Comparison of ENCODE assay signal across 17 mouse cellular contexts in genomic region chr4:122871989-122872388, GRCm38 (mm10). TPM values are rescaled to one million over a fixed set of nuclear protein-coding genes. Genes with fewer than 3 reads are reported as not detected.
DNase-seq lines count a peak whose midpoint lies in the region; ATAC-seq and TF ChIP-seq lines count a peak whose summit lies in the region.
"Had no signal": no experiment of that assay in that cellular context is flagged by ENCODE, and none has a peak within 500 bp of the region (broad histone marks: within the 10 kb centered on the region; RNA-seq: fewer than 3 reads in every experiment).

No protein-coding gene starts in this region.

- no peaks in the 10 kb centered on the region for H3K9me3 ChIP-seq in liver, embryonic 12.5 days (replicated peaks)
- no peaks in the 10 kb centered on the region for H3K9me3 ChIP-seq in midbrain, embryonic 14.5 days (ENCODE audit: control insufficient read depth, low read length)
- H3K9me3 ChIP-seq in forebrain, embryonic 11.5 days (ENCODE audit: control insufficient read depth, low read length): no peaks in the 10 kb centered on the region
- H3K9me3 ChIP-seq: embryonic facial prominence, embryonic 12.5 days; forebrain, embryonic 12.5 days had no signal

- 70% methylated on average over 2 of the region's 2 CpGs for WGBS in liver, adult 2 months
- 19% methylated on average over 2 of the region's 2 CpGs for WGBS in liver, embryonic 12.5 days (ENCODE audit: insufficient replicate concordance)
- WGBS in midbrain, embryonic 14.5 days: 95% methylated on average over 2 of the region's 2 CpGs
- 86% methylated on average over 2 of the region's 2 CpGs for WGBS in forebrain, embryonic 11.5 days

- H3K79me2 ChIP-seq in liver, adult 2 months (ENCODE audit: control insufficient read depth, insufficient read depth, low read length): peaks cover 6% of the 10 kb centered on the region; the same call in 1 of the 2 replicates

- H3K9ac ChIP-seq in liver, adult 2 months (ENCODE audit: low read depth, low read length): no peak overlapping the region
- H3K9ac ChIP-seq in liver, embryonic 12.5 days: no peak overlapping the region
- no peak overlapping the region for H3K9ac ChIP-seq in midbrain, embryonic 14.5 days (replicated peaks; ENCODE audit: low read length)
- H3K9ac ChIP-seq in forebrain, embryonic 11.5 days (ENCODE audit: low read length): no peak overlapping the region
- H3K9ac ChIP-seq: embryonic facial prominence, embryonic 12.5 days; forebrain, embryonic 12.5 days had no signal

- DNase-seq in liver, adult 2 months (ENCODE audit: extremely low read depth, low read depth, low spot score): peak; percentile 26
- peak; percentile 80 for DNase-seq in CD4-positive helper T cell, adult 2 months (ENCODE audit: low read depth, low spot score)
- DNase-seq in midbrain, embryonic 14.5 days: no peak
- no peak for DNase-seq in frontal cortex, postnatal 36 days (ENCODE audit: low spot score in 2 of 2)
- no peak for DNase-seq in forebrain, embryonic 11.5 days (ENCODE audit: low spot score)
- DNase-seq: adrenal gland, postnatal 36 days; cerebellum, postnatal 14 days; gastrocnemius, postnatal 25 days; heart, postnatal 14 days; kidney, postnatal 36 days; lung, adult 2 months had no signal

- TF ChIP-seq POLR2A in liver, adult 2 months (IDR thresholded peaks at IDR 0.05; ENCODE audit: extremely low read depth, insufficient read depth, low read length): no peak

- no peak for TF ChIP-seq CTCF in liver, adult 2 months (IDR thresholded peaks at IDR 0.05; ENCODE audit: low read depth, low read length)

- 0 out of 2 replicates have a peak, but pooled peaks cover 3% of the 10 kb centered on the region for H3K4me1 ChIP-seq in liver, adult 2 months (ENCODE audit: control insufficient read depth, insufficient read depth, low read length)
- peaks cover 56% of the 10 kb centered on the region for H3K4me1 ChIP-seq in liver, embryonic 12.5 days
- no peaks in the 10 kb centered on the region for H3K4me1 ChIP-seq in midbrain, embryonic 14.5 days (ENCODE audit: control insufficient read depth, insufficient read depth, low read length)
- H3K4me1 ChIP-seq in forebrain, embryonic 11.5 days (replicated peaks; ENCODE audit: control insufficient read depth, insufficient read depth, low read length): no peaks in the 10 kb centered on the region
- H3K4me1 ChIP-seq: embryonic facial prominence, embryonic 12.5 days; forebrain, embryonic 12.5 days had no signal

- H3K27me3 ChIP-seq in liver, adult 2 months (ENCODE audit: control insufficient read depth, insufficient read depth, low read length): no peaks in the 10 kb centered on the region
- no peaks in the 10 kb centered on the region for H3K27me3 ChIP-seq in liver, embryonic 12.5 days (replicated peaks)
- H3K27me3 ChIP-seq in midbrain, embryonic 14.5 days (ENCODE audit: control insufficient read depth, insufficient read depth, low read length): no peaks in the 10 kb centered on the region
- no peaks in the 10 kb centered on the region for H3K27me3 ChIP-seq in forebrain, embryonic 11.5 days (ENCODE audit: control insufficient read depth, insufficient read depth, low read length)
- H3K27me3 ChIP-seq: embryonic facial prominence, embryonic 12.5 days; forebrain, embryonic 12.5 days had no signal

- no peak for ATAC-seq in liver, embryonic 12.5 days
- peak; percentile 94 for ATAC-seq in granulocyte monocyte progenitor cell, adult 5-6 weeks (replicated peaks; ENCODE audit: poor library complexity, severe bottlenecking)
- 0 out of 2 replicates have a peak, but pooled peaks have one; percentile 19 for ATAC-seq in megakaryocyte-erythroid progenitor cell, adult 5-6 weeks (replicated peaks; ENCODE audit: low FRiP score, low TSS enrichment, poor library complexity, severe bottlenecking)
- ATAC-seq in midbrain, embryonic 14.5 days (ENCODE audit: low FRiP score, low TSS enrichment): no peak
- no peak for ATAC-seq in forebrain, embryonic 11.5 days (replicated peaks; ENCODE audit: low FRiP score)
- ATAC-seq: intestine, postnatal 0 days had no signal

- H3K27ac ChIP-seq in liver, adult 2 months (replicated peaks; ENCODE audit: insufficient read depth, low read depth, low read length): no peak overlapping the region
- no peak overlapping the region for H3K27ac ChIP-seq in liver, embryonic 12.5 days
- H3K27ac ChIP-seq in midbrain, embryonic 14.5 days (replicated peaks; ENCODE audit: low read depth, low read length): no peak overlapping the region
- no peak overlapping the region for H3K27ac ChIP-seq in forebrain, embryonic 11.5 days (ENCODE audit: low read depth, low read length)
- H3K27ac ChIP-seq: embryonic facial prominence, embryonic 12.5 days; forebrain, embryonic 12.5 days had no signal

- H3K4me3 ChIP-seq in liver, adult 2 months (ENCODE audit: insufficient read depth, low read depth, low read length): no peak overlapping the region
- H3K4me3 ChIP-seq in liver, embryonic 12.5 days: no peak overlapping the region
- H3K4me3 ChIP-seq in midbrain, embryonic 14.5 days (replicated peaks; ENCODE audit: low read depth, low read length): no peak overlapping the region
- no peak overlapping the region for H3K4me3 ChIP-seq in forebrain, embryonic 11.5 days (ENCODE audit: low read depth, low read length)
- H3K4me3 ChIP-seq: embryonic facial prominence, embryonic 12.5 days; forebrain, embryonic 12.5 days had no signal

- no peak overlapping the region for H3K4me2 ChIP-seq in liver, embryonic 12.5 days
- H3K4me2 ChIP-seq in midbrain, embryonic 14.5 days (ENCODE audit: low read length): no peak overlapping the region
- no peak overlapping the region for H3K4me2 ChIP-seq in forebrain, embryonic 11.5 days (ENCODE audit: low read depth, low read length, severe bottlenecking)
- H3K4me2 ChIP-seq: embryonic facial prominence, embryonic 12.5 days; forebrain, embryonic 12.5 days had no signal

- peaks cover 40% of the 10 kb centered on the region for H3K36me3 ChIP-seq in liver, adult 2 months (ENCODE audit: control insufficient read depth, insufficient read depth, low read length)
- peaks cover 49% of the 10 kb centered on the region for H3K36me3 ChIP-seq in liver, embryonic 12.5 days
- H3K36me3 ChIP-seq in midbrain, embryonic 14.5 days (ENCODE audit: control insufficient read depth, insufficient read depth, low read length): peaks cover 51% of the 10 kb centered on the region
- no peaks in the 10 kb centered on the region for H3K36me3 ChIP-seq in forebrain, embryonic 11.5 days (ENCODE audit: control insufficient read depth, insufficient read depth, low read length)

RNA-seq across cellular contexts. Expression of gene Cap1, which starts 13.9 kb away (rescaled TPM):
- total RNA-seq in liver, adult 2 months (2014; rRNA removed): 52.6 and 55.7 TPM in 2 replicates
- polyA plus RNA-seq in liver, adult 2 months (2012; rRNA removed): 33.7 and 38.2 TPM in 2 replicates
- 30.3 and 31.6 TPM in 2 replicates for polyA plus RNA-seq in liver, embryonic 12.5 days (2016; fragmentation: Nextera tagmentation; extraction: Ambion mirVana)
- 122 and 132 TPM in 2 replicates for total RNA-seq in granulocyte monocyte progenitor cell, adult 5-6 weeks (2014; fragmentation: Nextera tagmentation)
- 132 and 157 TPM in 2 replicates for total RNA-seq in granulocyte monocyte progenitor cell, adult 5-6 weeks (2017)
- 50.7 and 56.5 TPM in 2 replicates for total RNA-seq in megakaryocyte-erythroid progenitor cell, adult 5-6 weeks (2014; fragmentation: Nextera tagmentation)
- total RNA-seq in megakaryocyte-erythroid progenitor cell, adult 5-6 weeks (2017): 80.5 and 95.8 TPM in 2 replicates
- 52.2 and 72.8 TPM in 2 replicates for polyA plus RNA-seq in midbrain, embryonic 14.5 days (2014; fragmentation: Nextera tagmentation; extraction: Ambion mirVana)
- 69.4 and 73.9 TPM in 2 replicates for polyA plus RNA-seq in forebrain, embryonic 11.5 days (2014; fragmentation: Nextera tagmentation; extraction: Ambion mirVana)

RNA-seq across cellular contexts. Expression of gene Ppt1, which starts 35.9 kb away (rescaled TPM):
- 16.6 and 18.7 TPM in 2 replicates for total RNA-seq in liver, adult 2 months (2014; rRNA removed)
- 14.1 and 15.3 TPM in 2 replicates for polyA plus RNA-seq in liver, adult 2 months (2012; rRNA removed)
- polyA plus RNA-seq in liver, embryonic 12.5 days (2016; fragmentation: Nextera tagmentation; extraction: Ambion mirVana): 25.0 and 26.0 TPM in 2 replicates
- total RNA-seq in granulocyte monocyte progenitor cell, adult 5-6 weeks (2014; fragmentation: Nextera tagmentation): 59.3 and 67.4 TPM in 2 replicates
- total RNA-seq in granulocyte monocyte progenitor cell, adult 5-6 weeks (2017): 79.1 and 80.1 TPM in 2 replicates
- total RNA-seq in megakaryocyte-erythroid progenitor cell, adult 5-6 weeks (2014; fragmentation: Nextera tagmentation): 24.5 and 25.1 TPM in 2 replicates
- 30.1 and 37.8 TPM in 2 replicates for total RNA-seq in megakaryocyte-erythroid progenitor cell, adult 5-6 weeks (2017)
- 66.1 and 74.7 TPM in 2 replicates for polyA plus RNA-seq in midbrain, embryonic 14.5 days (2014; fragmentation: Nextera tagmentation; extraction: Ambion mirVana)
- polyA plus RNA-seq in forebrain, embryonic 11.5 days (2014; fragmentation: Nextera tagmentation; extraction: Ambion mirVana): 76.4 and 81.0 TPM in 2 replicates

Comparison
In these comparisons a context has a peak if more than half of its experiments do, and no peak if none do; other contexts are left out.
1. DNase-seq: peak in liver, adult 2 months (single experiment) and CD4-positive helper T cell, adult 2 months (single experiment); none in midbrain, embryonic 14.5 days (single experiment), frontal cortex, postnatal 36 days (0 of 2) and forebrain, embryonic 11.5 days (single experiment).
2. ATAC-seq: peak in granulocyte monocyte progenitor cell, adult 5-6 weeks (single experiment) and megakaryocyte-erythroid progenitor cell, adult 5-6 weeks (single experiment); none in liver, embryonic 12.5 days (single experiment), midbrain, embryonic 14.5 days (single experiment) and forebrain, embryonic 11.5 days (single experiment).